Mouse (Mus musculus) forebrain, embryonic 11.5 days (tissue): ENCODE data around the gene Irs1. TPM values are rescaled to one million over a fixed set of nuclear protein-coding genes. Genes with fewer than 3 reads are reported as not detected.

Experiments
- ATAC-seq: fragments of 200-750 bp; cut with Nextera tagmentation; replicated peaks from 2 replicates; pipeline ENCODE4 v1.8.0; 2017; ENCODE audit warnings: moderate TSS enrichment; ENCODE audit not compliant: low FRiP score
- DNase-seq: peaks from one replicate; pipeline ENCODE4 v3.0.0-alpha.2; 2017; ENCODE audit warnings: low spot score
- H3K27ac ChIP-seq: fragments of 300-500 bp; sonication (generic); 2 replicates; pipeline ENCODE4 v1.5.1; 2014; ENCODE audit warnings: low read depth, low read length
- H3K27me3 ChIP-seq: fragments of 300-500 bp; sonication (generic); 2 replicates; pipeline ENCODE4 v1.6.1; 2014; ENCODE audit warnings: mild to moderate bottlenecking, low read length, mixed read lengths; ENCODE audit not compliant: control insufficient read depth, insufficient read depth
- H3K36me3 ChIP-seq: fragments of 300-500 bp; sonication (generic); 2 replicates; pipeline ENCODE4 v1.6.1; 2014; ENCODE audit warnings: mild to moderate bottlenecking, low read length, moderate library complexity, mixed read lengths; ENCODE audit not compliant: control insufficient read depth, insufficient read depth
- H3K4me1 ChIP-seq: fragments of 300-500 bp; sonication (generic); replicated peaks from 2 replicates; pipeline ENCODE4 v1.6.1; 2014; ENCODE audit warnings: low read length, mixed read lengths; ENCODE audit not compliant: control insufficient read depth, insufficient read depth
- H3K4me2 ChIP-seq: fragments of 300-500 bp; sonication (generic); 2 replicates; pipeline ENCODE4 v1.6.1; 2014; ENCODE audit warnings: low read depth, mild to moderate bottlenecking, low read length, moderate library complexity, mixed read lengths; ENCODE audit not compliant: severe bottlenecking
- H3K4me3 ChIP-seq: fragments of 300-500 bp; sonication (generic); 2 replicates; pipeline ENCODE4 v1.5.1; 2014; ENCODE audit warnings: low read depth, low read length
- H3K9ac ChIP-seq: fragments of 300-500 bp; sonication (generic); 2 replicates; pipeline ENCODE4 v1.6.1; 2014; ENCODE audit warnings: low read length
- H3K9me3 ChIP-seq: fragments of 300-500 bp; sonication (generic); 2 replicates; pipeline ENCODE4 v1.6.1; 2016; ENCODE audit warnings: low read length, mixed read lengths; ENCODE audit not compliant: control insufficient read depth
- WGBS: fragments of 180-500 bp; shearing (Covaris S2); extraction: QIAGEN DNeasy Blood & Tissue Kit; methylation state at CpG from one replicate; pipeline ENCODE4 v1.1.7; 2014; 5-methylcytosine and 5-hydroxymethylcytosine counted together
- polyA plus RNA-seq: library from polyadenylated mRNA; unstranded; fragments of >200 nt; fragmentation: Nextera tagmentation; extraction: Ambion mirVana; gene quantifications from 2 replicates; pipeline ENCODE4 v1.2.1, GENCODE M21; 2014

The Irs1 gene
- polyA plus RNA-seq, 1 experiment from 2014 or later, result 17.5 TPM

- Histone ChIP-seq H3K9ac (peak overlapping the region; percentile 87), H3K4me2 (peak overlapping the region; percentile 92), H3K4me3 (peak overlapping the region; percentile 73), H3K9me3 (no peaks in the 10 kb centered on the region; the same call in 1 of the 2 replicates), H3K27ac (peak overlapping the region; percentile 97), H3K36me3 (peaks cover 17% of the 10 kb centered on the region), H3K27me3 (no peaks in the 10 kb centered on the region), H3K4me1 (peaks cover 13% of the 10 kb centered on the region)
- WGBS, result 2% methylated on average over 22 of the region's 23 CpGs
- ATAC-seq (peak; percentile 4; the same call in 1 of the 2 replicates), DNase-seq (no peak)
These were observed 905 bp upstream of the Irs1 start for GRCm38 (mm10) chr1:82291930-82292712.

DNA sequence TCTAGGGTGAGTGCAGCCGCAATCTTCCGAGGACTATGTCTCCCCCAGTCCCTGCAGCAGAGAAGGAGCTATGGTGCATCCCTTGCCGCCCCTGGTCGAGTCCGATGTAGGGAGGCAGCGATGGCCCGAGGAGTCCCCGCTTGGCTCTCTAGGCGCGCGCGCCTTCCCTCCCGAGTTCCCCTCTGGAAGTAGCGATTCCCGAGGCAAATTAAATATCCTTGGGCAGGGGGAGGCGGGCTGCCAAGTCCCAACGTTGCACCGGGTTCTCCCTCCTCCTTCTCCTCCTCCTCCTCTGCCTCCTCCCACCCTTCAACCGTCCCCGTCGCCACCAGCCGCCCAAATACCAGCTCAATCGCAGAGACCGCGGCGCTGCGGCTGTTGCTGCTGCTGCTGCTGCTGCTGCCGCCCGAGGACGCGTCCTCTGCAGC lies 479 bp downstream of the Irs1 start:
- Histone ChIP-seq H3K9me3 (no peaks in the 10 kb centered on the region; the same call in 1 of the 2 replicates), H3K4me3 (peak overlapping the region; percentile 73), H3K4me2 (peak overlapping the region; percentile 92), H3K4me1 (peaks cover 13% of the 10 kb centered on the region), H3K27ac (peak overlapping the region; percentile 97), H3K36me3 (peaks cover 17% of the 10 kb centered on the region), H3K27me3 (no peaks in the 10 kb centered on the region), H3K9ac (peak overlapping the region; percentile 87)
- DNase-seq (peak; percentile 90), ATAC-seq (peak; percentile 64)
- under 1% methylated on average over 31 of the region's 31 CpGs for WGBS

GRCm38 (mm10) chr1:82289990-82290681 lies 1.1 kb downstream of the Irs1 start:
- Histone ChIP-seq H3K9me3 (no peaks in the 10 kb centered on the region; the same call in 1 of the 2 replicates), H3K4me1 (peaks cover 13% of the 10 kb centered on the region), H3K4me3 (peak overlapping the region; percentile 73), H3K27ac (peak overlapping the region; percentile 97), H3K4me2 (peak overlapping the region; percentile 92), H3K36me3 (peaks cover 17% of the 10 kb centered on the region), H3K9ac (peak overlapping the region; percentile 87), H3K27me3 (no peaks in the 10 kb centered on the region)
- WGBS, result under 1% methylated on average over 45 of the region's 45 CpGs
- 0 out of 2 replicates have a peak, but pooled peaks have one; percentile 0 for ATAC-seq
- peak; percentile 79 for DNase-seq

- WGBS, result 75% methylated on average over 35 of the region's 35 CpGs
- Histone ChIP-seq H3K4me2 (peak overlapping the region; percentile 92), H3K9me3 (no peaks in the 10 kb centered on the region; the same call in 1 of the 2 replicates), H3K9ac (peak overlapping the region; percentile 87), H3K4me1 (peaks cover 13% of the 10 kb centered on the region), H3K27ac (peak overlapping the region; percentile 97; the same call in 1 of the 2 replicates), H3K36me3 (peaks cover 17% of the 10 kb centered on the region), H3K27me3 (no peaks in the 10 kb centered on the region), H3K4me3 (peak overlapping the region; percentile 73)
- ATAC-seq (no peak), DNase-seq (peak; percentile 60)
These were observed 1.9 kb downstream of the Irs1 start for GRCm38 (mm10) chr1:82289116-82289989.

- WGBS, result 92% methylated on average over 18 of the region's 18 CpGs
These were observed 2.7 kb downstream of the Irs1 start for GRCm38 (mm10) chr1:82288421-82288990.

DNA sequence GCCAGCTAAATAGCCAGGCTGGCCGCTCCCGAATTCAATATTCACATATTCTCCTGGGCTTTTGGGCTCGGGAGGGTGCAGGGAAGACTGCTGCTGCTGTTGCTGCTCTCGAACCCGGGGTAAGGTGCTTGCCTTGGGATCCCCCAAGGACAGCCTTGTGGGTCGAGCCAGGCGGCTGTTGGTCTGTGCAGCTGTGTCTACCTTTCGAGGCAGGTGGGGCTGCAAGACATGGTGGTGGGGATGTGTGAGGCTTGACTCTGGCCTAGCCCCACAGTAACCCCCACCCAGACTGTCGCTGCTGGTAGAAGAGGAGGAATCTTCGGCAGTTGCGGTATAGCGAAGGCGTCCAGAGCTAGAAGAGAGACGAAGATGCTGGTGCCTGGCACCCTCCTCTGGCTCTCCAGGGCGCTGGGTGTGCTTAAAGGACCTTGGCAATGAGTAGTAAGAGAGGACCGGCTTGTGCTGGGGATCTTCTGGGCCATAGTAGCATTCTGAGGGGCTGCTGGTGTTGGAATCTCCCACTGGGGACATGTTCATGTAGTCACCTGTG lies 3.4 kb downstream of the Irs1 start:
- Histone ChIP-seq H3K27ac (no peak overlapping the region), H3K4me3 (peak overlapping the region; percentile 37), H3K4me2 (peak overlapping the region; percentile 57), H3K9ac (no peak overlapping the region), H3K27me3 (no peaks in the 10 kb centered on the region), H3K36me3 (peaks cover 17% of the 10 kb centered on the region), H3K9me3 (no peaks in the 10 kb centered on the region; the same call in 1 of the 2 replicates), H3K4me1 (peaks cover 13% of the 10 kb centered on the region)
- WGBS, result 94% methylated on average over 16 of the region's 16 CpGs
- ATAC-seq, result no peak
- DNase-seq, result peak; percentile 53

More at GRCm38 (mm10) chr1:82288421-82288990, 2.7 kb downstream of the Irs1 start:
- peak overlapping the region; percentile 92; the same call in 1 of the 2 replicates for H3K4me2 ChIP-seq
- peaks cover 13% of the 10 kb centered on the region for H3K4me1 ChIP-seq
- H3K36me3 ChIP-seq, result peaks cover 17% of the 10 kb centered on the region
- ATAC-seq (no peak), DNase-seq (peak; percentile 59)
- H3K9ac ChIP-seq, result no peak overlapping the region
- no peaks in the 10 kb centered on the region; the same call in 1 of the 2 replicates for H3K9me3 ChIP-seq
- H3K4me3 ChIP-seq, result 0 out of 2 replicates have a peak overlapping the region, but pooled peaks have one; percentile 73
- no peak overlapping the region for H3K27ac ChIP-seq
- H3K27me3 ChIP-seq, result no peaks in the 10 kb centered on the region

DNA sequence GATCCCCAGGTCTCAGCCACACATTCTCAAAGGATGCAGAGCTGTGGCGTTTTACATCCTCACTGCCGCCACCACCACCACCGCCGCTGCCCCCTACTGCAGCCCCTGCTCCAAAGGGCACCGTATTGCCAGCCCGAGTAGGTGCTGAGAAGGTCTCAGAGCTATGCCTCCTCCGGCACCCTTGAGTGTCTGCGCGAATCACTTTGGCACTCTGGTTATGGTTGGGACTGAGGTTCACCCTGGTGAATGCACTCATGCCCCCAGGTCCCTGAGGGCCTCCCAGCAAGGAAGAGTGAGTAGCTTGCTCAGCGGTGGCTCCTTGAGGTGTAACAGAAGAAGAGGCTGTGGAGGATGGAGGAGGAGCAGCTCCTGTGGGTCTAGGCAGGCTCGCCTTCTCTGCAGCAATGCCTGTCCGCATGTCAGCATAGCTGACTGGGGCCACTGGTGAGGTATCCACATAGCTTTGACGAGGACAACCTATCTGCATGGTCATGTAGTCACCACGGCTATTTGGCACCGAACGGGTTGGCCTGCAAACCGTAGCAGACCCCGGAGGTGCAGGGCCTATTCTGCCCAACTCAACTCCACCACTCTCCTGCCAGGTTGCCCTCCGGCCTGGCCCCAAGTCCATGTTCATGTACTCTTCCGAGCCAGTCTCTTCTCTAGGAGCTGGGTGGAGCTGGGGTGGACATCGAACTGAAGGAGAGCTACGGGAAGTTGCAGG lies 4.0 kb downstream of the Irs1 start:
- Histone ChIP-seq H3K4me1 (peaks cover 17% of the 10 kb centered on the region), H3K4me3 (peak overlapping the region; percentile 37), H3K27ac (no peak overlapping the region), H3K9me3 (no peaks in the 10 kb centered on the region; the same call in 1 of the 2 replicates), H3K9ac (peak overlapping the region; percentile 66), H3K4me2 (peak overlapping the region; percentile 57), H3K27me3 (no peaks in the 10 kb centered on the region), H3K36me3 (peaks cover 17% of the 10 kb centered on the region)
- ATAC-seq (no peak), DNase-seq (peak; percentile 61)
- WGBS, result 62% methylated on average over 22 of the region's 22 CpGs
